Mouse (Mus musculus): ENCODE measurements around the gene Gm38392.

DNA sequence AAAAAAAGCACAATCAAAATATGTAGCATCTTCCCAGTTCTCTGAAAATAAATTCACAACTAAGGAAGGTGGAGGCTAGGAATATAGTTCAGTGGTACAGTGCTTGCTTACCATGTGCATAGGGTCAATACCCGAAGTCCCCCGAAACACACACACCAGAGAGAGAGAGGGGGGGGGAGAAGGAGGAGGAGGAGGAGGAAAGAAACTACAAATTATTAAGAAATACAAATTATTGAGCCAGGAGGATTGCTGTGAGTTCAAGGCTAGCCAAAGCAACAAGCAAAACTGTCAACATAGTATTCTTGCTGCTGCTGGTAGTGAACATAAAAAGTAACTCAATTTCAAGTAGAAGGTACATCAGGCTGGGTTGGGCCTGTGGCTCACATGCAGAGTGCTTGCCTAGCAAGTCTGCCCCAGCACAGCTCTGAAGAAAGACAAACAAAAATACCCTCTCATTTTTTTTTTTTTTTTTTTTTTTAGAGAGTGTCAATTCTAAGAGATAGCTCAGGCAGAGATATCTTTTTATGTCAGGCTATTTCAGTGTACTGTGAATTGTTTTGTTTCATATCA lies 87.4 kb downstream of the Gm38392 start:
- TF ChIP-seq POLR2A (IDR thresholded peaks at IDR 0.05; ENCODE audit: borderline replicate concordance, extremely low read depth, low read depth, low read length) (no peak), CTCF (IDR thresholded peaks at IDR 0.05; ENCODE audit: insufficient read depth, low read length) (no peak)

Data from lung, adult 2 months (tissue).